Mouse (Mus musculus) left cerebral cortex, adult 18-20 months (tissue): ENCODE results near the gene Aox4. TPM values are rescaled to one million over a fixed set of nuclear protein-coding genes. Genes with fewer than 3 reads are reported as not detected.

Experiments
- DNase-seq, 2 experiments: peaks; one replicate each; pipeline ENCODE4 v3.0.0; 2021 to 2022; ENCODE audit warnings: low spot score in 2 of 2, mixed read lengths in 1 of 2
- total RNA-seq, 2 experiments: library from RNA; stranded (reverse); gene quantifications; 2 replicates each; pipeline ENCODE4 v1.2.3; 2021

Gene Aox4
- total RNA-seq, 2 experiments from 2014 or later, result 3.6 to 4.6 TPM

DNA sequence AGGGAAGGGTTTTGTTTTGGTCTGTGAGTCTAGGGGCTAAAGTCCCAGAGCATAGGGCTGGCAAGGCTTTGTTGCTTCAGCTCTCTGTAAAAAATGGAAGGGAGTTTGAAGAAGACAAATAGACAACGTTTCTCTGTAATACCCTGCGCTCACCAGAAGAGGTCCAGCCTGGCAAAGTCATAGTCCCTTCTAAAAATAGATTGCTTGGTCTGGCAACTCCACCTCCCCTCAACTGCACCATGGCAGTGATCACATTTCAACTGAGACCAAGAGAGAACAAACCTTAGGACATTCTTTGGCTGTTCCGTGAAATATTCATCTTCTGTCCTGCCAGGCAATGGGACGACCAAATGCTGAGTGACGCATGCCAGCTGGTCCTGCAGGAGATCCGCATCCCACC, 30.1 kb downstream of the Aox4 start:
- no peak for DNase-seq

DNA sequence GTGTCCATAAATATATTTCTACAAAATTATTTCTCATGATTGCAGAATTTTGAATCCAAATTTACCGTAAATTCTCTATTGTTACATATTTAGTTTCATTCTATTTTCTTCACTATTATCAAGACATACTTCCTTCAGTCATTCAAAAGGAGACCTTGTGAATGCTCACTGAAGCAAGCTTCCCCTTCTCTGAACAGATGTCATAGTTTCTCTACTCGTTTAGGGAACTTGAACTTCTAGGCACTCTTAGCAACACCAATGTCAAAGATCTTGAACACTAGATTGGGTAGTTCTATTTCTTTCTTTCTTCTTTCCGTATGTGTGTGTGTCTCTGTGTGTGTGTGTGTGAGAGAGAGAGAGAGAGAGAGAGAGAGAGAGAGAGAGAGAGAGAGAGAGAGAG, 34.3 kb downstream of the Aox4 start:
- no peak for DNase-seq

DNA sequence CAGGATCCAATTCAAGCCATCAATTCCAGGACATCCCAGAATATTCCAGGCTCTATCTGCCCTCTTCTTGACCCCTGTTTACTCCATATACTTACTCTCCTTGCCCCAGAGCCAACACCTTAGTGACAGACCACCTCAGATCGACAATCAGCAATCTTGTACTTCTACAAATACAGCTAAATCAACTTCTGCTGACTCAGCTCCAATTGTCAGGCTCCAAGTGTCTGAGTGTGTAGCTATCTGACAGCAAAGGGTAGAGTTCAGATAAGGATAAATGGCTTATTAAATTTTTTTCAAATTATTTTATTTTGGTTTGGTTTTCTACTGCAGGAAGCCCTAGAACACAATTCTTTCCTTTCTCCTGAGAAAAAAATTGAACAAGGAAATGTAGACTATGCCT, 38.3 kb downstream of the Aox4 start:
- DNase-seq, result no peak

- DNase-seq, result no peak
These were observed 43.3 kb downstream of the Aox4 start for GRCm38 (mm10) chr1:58253466-58253865.

GRCm38 (mm10) chr1:58257195-58257991, 47.2 kb downstream of the Aox4 start:
- DNase-seq, result no peak

DNA sequence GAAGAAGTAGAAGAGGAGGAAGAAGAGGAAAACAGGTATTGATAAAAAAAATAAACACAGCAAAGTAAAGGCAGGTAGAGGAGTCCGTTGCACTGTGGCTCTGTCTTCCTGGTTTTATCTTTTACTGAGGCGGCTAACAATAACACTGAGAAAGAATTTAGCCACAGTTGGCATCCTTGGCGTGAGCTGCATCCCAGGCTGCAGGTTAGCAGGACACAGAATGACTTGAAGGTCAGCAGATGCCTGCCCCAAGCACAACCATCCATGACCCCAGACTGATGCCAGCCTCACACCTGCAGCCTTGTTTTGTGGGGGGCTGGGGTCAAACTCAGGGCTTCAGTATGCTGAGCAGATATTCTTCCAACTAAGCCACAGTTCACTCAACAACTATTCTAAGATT, 50.1 kb downstream of the Aox4 start:
- DNase-seq, result no peak

DNA sequence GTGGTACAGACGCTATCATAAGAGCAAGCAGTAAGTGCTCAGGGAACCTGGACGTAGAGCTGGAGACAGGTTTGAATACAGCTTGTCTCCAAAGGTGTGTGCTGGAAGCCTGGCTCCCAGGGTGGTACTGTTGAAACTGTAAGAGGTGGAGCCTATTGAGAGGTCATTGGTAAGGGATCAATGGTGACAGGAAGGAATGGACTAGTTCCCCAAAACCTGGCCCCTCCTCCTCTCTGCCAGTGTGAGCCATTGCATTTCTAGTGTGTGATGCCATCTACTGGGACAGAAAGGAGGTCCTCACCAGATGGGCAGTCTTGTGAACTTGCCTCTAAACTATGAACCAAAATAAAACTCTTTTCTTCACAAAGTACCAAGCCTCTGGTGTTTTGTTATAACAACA, 58.0 kb downstream of the Aox4 start:
- DNase-seq, result no peak

GRCm38 (mm10) chr1:58270807-58271569, 60.8 kb downstream of the Aox4 start:
- DNase-seq, result peak; percentile 60 to 71

DNA sequence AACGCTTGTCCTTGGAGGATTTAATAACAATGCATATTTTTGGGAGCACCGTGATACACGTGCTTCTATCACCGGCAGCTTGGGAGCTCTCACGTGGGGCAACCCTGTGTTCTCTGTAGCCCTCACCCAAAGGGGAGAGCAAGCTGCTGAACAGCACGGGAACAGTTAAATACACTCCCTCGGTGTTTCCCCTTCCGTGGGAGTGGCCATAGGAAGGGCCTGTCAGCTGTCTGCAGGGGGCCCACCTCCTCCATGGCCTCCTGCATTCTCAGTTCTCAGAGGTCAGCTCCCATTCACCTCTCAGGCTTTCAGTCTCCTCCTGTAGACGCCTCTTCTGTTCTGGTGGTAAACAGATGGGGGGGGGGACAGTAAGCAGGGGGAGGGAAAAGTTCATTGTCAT, 65.7 kb downstream of the Aox4 start:
- no peak for DNase-seq

GRCm38 (mm10) chr1:58278026-58278425, 67.8 kb downstream of the Aox4 start, which contains the start of gene Aox2:
TSS of gene Aox2 (plus strand) at chr1:58278326.
- DNase-seq, result no peak

- DNase-seq, result no peak
These were observed 68.3 kb downstream of the Aox4 start for GRCm38 (mm10) chr1:58278513-58278912.

GRCm38 (mm10) chr1:58280381-58280780, 70.2 kb downstream of the Aox4 start:
- no peak for DNase-seq

- no peak for DNase-seq
These were observed 70.9 kb downstream of the Aox4 start for GRCm38 (mm10) chr1:58280939-58281624.

GRCm38 (mm10) chr1:58281625-58281988, 71.4 kb downstream of the Aox4 start:
- DNase-seq, result no peak

GRCm38 (mm10) chr1:58284505-58284904, 74.3 kb downstream of the Aox4 start:
- DNase-seq, result no peak

GRCm38 (mm10) chr1:58288091-58288490, 77.9 kb downstream of the Aox4 start:
- DNase-seq, result peak in 1 of 2 experiments; percentile 19

- DNase-seq, result peak; percentile 34 to 50
These were observed 79.8 kb downstream of the Aox4 start for GRCm38 (mm10) chr1:58289863-58290469.

- peak; percentile 39 to 48 for DNase-seq
These were observed 81.5 kb downstream of the Aox4 start for GRCm38 (mm10) chr1:58291394-58292300.

- no peak for DNase-seq
These were observed 84.5 kb downstream of the Aox4 start for GRCm38 (mm10) chr1:58294730-58295129.

- peak; percentile 73 to 76 for DNase-seq
These were observed 86.1 kb downstream of the Aox4 start for GRCm38 (mm10) chr1:58296278-58296677.
